Mouse (Mus musculus) retina, postnatal 1 day (tissue): ENCODE measurements around the gene Wdr17.
"Not testable (repeated sequence)": the region's sequence is repeated elsewhere in the genome, so short reads cannot be mapped to it uniquely, and the experiment has no call there.

Source experiments
- DNase-seq: peaks from one replicate; pipeline ENCODE4 v3.0.0-alpha.2; 2012

The Wdr17 gene

DNA sequence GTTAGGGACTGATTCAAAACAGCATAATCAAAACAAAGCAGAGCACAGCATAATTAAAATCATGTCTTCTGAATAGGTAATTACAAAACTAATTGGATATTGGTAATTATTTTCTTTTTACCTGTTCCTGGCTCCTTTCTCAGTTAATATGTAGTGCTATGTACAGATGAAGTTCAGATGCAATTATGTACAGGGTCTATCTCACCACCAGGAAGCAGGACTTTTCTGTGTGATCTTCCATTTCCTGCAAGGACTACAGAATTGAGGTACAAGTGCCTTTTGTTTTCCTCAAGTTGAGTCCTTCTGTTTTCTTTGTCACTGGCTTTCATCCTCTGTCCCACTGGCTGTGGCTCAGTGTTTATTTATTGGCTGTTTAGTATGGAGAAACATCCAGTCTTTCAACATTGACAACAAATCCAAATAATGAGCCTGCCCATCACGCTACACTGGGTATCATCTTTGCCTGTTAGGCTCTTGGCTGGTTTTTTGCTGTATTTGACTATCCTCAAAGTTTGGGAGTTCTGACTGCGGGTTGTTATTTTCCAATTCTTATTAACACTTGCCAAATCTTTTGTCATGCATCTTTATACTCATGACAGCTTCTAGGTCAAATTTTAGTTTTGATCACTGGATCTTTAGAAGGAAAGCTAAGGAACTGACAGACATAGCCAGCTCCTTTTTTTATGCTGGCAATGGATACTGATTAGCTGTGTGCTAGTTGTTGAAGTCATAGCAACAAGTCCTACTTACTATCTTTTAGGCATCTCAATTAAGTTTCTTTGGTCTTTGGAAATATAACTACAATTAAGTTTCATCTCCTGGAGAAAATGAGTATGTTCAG is 94.9 kb downstream of the Wdr17 start:
- peak; percentile 55 for DNase-seq

DNA sequence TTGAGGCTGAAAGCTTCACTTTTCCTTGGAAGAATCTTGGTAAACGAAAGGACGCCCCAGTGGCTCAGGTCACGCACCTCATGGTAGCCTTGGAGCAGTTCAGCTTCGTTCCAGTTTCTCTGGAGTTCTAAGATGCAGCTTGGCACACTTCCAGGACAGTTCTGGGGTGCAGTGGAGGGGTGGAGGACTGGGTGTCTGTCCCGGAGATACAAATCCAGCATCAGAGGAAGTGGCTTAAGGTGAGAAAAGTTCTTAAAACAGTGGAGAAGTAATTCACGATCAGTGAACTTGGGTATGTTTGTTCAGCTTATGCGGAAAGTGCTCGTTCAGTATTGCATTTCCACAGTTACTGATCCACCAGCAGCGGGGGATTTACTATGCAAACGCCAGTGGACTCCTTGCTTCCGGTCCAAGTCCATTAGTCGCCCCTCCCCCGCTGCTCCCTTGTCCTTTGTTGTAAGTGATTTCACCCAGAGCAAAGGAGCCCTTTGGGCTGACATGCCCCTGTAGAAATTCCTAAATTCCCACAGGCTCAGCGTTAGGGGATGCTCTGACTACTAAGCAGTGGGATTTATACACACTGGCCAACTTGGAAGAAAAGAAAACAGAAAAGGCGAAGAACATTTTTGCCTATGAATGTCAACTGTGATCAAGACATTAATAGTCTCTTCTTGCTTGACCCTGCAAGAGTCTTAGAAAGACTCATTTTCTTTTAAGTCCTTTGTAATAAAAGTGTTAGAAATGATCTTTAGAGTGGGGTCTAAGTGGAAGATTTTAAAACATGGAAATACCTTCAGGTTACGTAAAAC is 106.6 kb downstream of the Wdr17 start:
- peak; percentile 84 for DNase-seq

DNA sequence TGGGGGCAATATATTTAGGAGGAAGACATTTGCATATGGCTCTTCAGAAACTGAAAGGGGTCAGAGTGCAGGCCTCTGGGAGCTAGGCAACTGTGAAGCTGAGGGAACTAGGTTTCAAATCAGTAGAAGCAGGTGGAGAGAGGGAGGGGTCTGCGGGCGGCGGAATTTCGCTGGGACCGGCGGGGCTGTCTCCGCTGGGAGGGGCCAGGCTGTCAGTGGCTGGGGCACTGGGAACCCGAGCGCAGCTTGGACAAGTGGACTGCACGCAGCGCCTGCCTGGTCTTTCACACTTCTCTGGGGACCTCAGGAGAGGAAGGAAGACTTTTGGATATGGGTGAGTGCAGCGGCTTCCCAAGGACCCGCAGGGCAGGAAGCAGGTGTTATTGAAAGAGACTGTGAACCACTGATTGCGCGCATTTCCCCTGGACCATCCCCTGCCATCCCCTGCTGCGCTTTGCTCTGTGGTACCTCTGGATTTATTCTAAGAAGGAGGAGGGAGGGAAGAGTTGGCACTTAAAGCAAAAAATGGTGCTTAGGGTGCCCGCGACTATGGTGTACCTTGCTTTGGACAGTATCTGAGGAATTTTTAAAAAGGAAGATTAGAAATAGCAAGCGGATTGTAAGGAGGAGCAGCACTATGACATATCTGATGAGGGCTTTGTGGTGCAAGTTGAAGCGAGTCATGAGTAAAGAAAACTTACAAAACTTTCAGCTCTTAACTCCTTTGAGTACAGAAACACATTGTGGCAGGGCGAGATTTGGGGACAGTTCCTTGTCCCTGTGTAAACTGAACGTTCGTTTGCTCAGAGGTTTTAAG is 107.5 kb downstream of the Wdr17 start:
- peak; percentile 74 for DNase-seq

DNA sequence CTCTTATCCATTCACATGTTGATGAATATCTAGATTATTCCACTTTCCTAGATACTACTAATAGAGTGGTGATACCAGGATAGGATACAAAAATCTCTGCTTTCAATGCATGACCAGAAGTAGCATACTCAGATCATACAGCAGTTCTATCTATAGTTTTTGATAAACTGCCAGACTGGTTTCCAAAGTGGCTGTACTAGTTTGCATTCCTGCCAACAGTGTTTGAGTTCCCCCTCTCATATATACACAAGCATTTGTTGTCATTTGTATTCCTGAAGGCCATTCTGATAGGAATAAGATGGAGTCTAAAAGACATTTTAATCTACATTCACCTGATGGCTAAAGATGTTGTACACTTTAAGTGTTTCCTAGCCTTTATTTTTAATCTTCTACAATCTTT is 110.0 kb downstream of the Wdr17 start:
- no peak for DNase-seq

DNA sequence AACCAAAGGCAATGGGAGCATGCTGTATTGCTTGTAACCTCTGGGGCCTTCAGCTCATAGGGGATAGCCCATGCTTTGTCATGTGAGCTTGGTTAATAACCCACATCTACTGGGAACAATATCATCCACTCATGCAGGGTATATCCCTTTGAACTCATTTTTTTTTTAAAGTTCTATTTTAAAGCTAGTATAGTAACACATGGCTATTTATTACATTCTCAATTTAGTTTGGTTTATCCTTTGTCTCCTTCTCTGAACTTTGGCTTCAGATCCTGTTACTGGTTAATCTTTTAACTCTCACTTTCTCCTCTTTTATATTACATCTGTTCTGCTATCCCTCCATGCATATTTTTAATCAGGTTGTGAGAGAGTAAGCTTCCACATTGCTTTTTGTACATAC is 110.7 kb downstream of the Wdr17 start:
- DNase-seq, result no peak

DNA sequence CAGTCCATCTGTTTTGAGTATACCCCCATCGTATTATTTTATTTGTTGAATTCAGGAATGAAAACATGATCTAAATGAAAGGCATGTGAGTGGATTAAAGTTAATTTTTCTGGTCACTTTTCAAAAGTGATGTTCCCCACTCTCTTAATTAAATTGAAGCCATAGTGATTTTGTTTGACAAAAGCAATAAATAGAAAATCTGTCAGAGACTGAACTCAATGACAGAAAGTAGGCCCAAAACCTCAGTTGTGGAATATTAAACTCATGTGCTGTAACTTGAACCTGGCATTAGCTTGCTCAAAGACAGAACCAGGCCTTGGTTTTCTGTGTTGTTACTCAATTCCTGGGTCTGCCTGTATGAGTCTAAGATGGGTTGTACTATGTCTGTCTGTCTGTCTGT is 129.3 kb downstream of the Wdr17 start:
- DNase-seq, result no peak

DNA sequence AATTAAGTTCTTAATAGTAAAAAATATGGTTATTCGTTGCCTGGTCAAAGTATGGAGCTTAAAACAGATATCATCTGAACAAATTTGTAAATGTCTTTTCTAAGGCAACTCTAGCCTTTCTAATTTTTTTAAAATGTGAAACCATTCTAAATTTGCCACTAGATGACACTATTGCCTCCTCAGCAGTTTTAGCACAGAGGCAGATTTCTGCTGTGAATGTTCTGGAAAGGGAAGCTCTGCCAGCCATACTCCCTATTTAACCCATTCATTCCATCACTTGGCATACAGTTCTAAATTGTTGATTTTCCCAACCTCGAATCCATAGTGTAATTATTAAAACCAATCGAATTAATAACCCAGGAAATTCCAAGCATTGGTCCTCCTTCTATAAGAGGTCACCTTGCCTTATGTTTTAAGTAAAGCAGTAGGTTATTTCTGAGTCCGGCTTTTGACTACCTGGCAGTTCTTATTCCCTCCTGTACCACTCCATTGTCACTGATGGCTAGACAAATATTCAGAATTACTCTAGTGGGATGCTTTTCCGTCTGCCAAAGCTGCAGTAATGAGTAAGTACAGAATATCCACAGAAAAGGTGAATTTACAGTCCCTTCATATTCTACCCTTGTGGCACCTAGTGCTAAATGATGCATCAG is 150.2 kb downstream of the Wdr17 start:
- peak; percentile 54 for DNase-seq

DNA sequence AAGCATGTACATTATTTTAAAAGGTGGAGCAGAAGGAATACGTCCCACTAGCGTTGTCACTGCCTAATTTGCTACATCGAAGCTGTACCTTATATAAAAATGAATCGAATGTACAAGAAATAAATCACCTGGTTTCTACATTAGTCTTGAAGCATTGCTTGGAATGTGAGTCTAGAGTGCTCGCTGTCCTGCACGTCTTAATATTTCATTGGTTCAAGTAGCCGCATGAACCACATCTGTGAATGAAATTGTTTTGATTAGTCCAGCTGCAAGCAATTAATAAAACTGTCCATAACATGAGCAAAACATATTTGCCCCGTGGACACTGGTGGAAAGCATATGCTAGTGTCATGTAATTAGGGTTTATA is 162.3 kb downstream of the Wdr17 start:
- DNase-seq, result no peak

DNA sequence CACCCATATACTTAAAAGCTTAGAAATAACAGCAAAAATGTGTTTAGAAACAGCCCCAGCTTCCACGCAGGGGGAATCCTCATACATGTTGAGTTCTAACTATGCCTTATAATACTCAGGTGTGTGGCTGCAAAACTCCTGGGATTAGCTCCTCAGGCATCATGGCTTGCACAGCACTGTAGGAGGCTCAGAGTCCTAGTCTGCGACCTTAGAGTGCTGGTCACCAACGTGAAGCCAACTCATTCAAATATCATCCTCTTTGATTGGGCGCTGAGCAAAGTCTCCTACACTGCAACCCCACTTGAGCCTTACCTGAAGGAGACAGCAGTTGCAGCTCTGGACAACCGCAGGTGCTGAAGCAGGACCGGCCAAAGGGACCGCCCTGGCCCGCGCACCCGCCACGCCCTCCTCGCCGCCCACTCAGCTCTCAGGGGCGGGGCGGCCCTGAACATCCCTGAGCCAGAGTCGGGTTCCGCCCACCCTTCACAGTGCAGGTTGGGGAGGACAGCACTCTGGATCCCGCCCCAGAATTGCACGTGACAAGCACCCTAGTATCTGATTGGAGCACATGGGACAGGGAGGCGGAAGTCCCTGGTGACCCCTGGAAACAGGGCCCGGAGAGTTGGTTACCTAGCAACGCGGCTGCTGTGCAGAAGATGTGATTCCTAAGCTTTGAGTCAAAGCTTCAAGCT is 162.9 kb downstream of the Wdr17 start:
- DNase-seq, result peak; percentile 97

DNA sequence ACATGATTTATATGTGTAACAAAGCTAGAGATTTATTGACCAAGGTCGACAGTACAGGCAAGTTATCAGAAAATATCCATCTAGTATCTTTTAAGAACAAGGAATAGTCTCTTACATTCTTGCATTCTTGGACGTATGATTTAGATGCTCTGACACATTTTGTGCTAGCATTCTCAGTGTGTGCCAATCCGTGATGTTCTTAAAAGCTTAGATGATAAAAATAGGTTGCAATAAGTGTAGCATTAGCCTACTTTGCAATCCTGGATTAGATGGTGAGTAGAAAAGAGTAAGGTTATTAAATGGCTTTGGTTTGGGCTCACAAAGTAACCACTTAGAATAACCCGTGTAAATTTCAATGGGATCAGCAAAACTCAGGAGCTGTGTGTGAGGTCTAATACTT is 168.5 kb downstream of the Wdr17 start:
- DNase-seq, result peak; percentile 30

DNA sequence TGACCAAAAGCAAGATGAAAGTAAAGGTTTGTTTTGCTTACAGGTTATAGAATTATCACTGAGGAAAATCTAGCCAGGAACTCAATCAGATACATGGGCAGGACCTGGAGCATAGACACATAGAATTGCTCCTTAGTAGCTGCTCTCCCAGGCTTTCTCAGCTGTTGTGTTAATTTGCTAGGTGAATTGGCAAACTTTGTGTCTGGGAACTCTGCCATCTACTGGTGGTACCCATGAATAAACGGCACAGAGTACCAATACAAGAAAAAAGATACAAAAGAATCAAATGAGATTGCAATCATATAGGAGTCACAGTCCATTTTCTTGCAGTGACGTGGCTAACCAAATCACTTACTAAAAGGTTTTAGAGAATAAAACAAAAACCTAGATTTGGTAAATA is 181.2 kb downstream of the Wdr17 start:
- peak; percentile 43 for DNase-seq

DNA sequence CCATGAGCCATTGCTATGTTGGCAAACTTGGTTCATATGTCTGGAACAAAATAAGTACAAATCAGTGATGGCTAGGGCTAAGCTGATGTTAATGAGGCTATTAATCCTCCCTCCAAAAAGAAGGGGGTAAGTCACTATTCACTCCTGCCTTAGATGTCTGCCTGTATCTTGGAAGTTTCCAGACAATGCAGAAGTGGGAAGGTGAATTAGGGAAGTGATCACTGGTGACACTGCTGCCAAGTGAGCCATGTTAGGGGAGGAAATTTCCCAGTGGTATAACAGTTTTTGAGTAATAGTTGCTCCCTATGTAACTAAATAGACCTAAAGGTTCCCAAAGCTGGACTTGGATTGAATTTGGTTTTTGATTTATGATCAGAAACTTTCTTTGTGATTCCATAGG is 215.2 kb downstream of the Wdr17 start:
- DNase-seq, result no peak

DNA sequence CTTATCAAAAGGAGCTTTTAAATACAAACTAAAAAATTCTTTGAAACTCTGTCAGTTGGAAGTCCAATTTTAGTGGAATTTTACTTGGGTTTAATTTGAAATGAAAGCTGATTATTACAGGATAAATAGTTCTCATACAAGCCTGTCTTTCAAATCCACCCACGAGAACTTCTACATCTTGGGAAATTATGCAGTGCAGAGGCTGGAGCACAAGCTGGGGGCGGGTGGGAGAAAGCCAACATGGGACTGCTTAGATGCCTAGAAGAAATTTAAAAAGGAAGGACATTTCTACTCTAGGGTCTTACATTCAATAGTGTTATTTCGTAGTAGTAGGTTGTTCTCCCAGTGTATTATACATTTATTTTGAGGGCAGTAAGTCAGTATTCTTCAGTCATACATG is 219.2 kb downstream of the Wdr17 start:
- no peak for DNase-seq

DNA sequence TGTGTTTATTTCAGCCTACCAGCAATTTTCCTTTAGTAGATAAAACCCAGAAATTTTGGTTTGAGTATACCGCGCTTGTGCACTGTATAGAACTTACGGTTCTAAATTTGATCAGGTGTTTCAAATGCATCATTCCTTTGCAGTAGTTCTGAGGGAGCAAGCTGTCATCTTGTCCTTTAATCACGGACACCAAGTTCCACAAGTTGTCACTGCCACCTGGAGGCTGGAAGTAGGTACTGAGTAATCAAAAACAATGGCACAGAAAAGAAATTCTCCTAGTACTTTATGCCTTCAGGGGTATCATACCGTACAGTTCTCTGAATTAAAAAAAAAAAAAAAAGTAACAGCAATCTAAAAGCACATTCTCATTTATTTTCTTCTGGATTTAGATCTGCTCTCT is 226.3 kb downstream of the Wdr17 start:
- peak; percentile 69 for DNase-seq

DNA sequence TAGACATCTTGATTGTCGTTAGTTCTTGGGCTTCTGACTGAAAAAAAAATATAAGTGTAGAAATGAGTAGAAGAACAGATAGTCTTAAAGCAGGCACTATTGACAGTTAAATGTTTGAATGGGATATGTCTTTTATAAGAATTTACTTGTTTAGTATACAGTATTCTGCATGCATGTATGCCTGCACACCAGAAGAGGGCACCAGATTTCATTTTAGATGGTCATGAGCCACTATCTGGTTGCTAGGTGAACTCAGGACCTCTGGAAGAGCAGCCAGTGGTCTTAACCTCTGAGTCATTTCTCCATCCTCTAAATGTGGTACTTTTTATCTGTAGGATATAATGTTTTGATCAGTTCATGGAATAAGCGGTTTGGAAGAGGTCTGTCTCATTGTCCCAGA is 227.3 kb downstream of the Wdr17 start:
- no peak for DNase-seq

DNA sequence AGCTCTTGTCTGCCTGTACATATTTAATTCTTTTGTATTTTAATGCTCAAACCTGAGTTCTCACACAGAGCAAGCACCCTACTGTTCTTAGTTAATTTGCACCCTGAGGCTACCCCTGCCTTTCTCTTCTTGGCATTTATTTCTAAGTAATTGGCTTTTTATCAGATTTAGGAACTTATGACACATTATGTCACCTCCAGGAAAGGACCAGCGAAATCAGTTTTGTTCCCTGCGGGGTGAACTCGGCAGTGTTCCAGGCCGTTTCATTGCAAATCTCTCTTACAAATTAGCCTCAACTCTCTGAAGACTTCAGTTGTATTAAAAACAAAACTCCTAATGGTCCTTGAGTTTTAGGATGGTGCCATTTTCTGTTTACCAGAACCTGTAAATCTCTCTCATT is 248.3 kb downstream of the Wdr17 start:
- no peak for DNase-seq

DNA sequence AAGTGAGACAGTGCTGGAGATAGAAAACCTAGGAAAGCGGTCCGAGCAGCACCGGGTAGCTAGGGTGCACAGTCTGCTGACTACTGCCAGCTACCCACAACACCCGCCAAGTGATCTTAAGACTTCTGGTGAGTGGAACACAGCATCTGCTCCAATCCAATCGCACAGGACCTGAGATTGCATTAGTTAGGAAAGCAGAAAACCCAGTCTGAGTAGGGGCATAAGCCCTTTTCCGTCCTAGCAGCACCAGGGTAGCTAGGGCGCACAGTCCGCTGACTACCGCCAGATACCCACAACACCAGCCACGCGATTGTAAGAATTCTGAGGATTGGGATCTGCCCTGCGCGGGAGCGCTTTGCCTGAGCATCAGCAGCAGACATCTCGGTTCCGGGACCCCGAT is 270.3 kb downstream of the Wdr17 start:
- not testable (repeated sequence) for DNase-seq

DNA sequence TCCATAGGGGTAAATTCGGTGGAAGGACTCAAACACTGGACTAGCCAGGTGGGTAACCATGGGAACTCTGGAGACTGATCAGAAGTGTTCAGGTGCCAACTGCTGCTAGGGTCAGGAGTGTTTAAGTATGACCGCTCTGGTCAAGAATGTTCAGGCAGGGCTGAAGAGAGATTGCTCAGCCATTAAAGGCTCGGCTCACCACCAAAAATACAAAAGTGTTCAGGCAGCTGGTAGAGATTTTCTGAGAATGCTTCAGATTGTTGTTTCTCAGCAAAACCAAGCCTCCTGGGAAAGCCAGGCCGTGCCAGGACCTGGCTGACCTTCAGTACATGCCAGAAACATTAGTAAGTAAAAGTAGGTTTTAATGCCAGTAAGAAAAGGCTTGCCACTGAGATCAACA is 276.7 kb downstream of the Wdr17 start:
- no peak for DNase-seq

DNA sequence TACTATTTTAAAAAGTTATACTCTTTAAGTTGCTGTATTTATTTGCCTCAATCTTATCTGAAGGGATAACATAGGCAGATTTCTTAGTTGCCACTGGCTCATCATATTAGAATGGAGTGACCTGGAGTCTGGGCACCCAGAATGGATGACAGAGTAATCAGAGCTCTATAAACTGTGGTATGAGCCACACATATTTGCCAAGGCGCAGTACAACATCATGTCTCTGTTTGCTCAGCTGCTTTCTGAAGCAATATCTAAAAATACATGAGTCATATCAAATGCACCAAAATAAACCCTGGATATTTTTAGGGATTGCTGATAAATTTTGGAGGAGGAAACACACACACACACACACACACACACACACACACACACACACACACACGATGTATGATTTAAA is 277.6 kb downstream of the Wdr17 start:
- no peak for DNase-seq

DNA sequence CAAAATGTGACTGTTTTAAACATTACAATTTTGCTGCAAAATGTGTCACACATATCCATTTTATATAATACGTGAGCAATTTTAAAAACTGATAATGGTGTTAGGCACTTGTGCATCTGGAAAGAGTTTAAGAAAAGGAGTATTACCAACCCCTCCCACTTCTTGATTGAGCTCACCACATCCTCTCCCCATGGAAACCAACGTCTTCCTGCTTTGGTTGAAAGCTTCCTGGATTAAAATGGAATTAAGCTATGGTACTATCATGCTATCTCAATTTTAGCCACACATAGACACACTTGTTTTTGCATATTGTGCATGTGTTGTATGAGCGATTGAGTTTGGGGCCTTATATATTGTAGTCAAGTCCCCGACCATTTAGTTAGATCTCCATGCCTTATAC is 283.5 kb downstream of the Wdr17 start:
- DNase-seq, result no peak

DNA sequence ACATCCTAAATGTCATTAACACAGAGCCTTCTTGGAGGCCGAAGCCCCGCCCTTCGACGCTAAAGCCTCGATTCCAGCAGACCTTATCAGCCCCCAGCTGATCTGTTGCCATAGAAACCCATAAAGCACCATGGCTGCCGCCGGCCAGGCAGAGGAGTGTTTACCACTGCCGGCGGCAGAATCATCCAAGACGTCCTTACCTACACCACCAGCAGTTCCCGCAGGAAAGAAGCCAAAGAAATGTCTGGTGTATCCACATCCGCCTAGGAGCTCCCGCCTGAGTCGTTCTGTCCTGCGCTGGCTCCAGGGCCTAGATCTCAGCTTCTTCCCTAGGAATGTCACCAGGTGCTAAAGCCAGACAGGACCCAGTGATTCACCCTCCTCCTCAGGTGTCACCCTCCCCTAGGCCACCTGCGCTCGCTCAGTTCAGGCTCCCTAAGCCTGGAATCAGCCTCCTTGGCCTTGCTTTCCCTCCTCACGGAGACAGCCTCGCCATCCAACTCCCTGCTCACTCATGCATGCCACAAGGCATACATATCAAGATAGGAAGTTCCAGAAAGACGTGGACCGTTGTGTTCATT is 286.2 kb downstream of the Wdr17 start, which contains the start of gene Spata4:
TSS of gene Spata4 (plus strand) at position 111 of the 581 bp plus-strand sequence.
- DNase-seq, result peak; percentile 81

DNA sequence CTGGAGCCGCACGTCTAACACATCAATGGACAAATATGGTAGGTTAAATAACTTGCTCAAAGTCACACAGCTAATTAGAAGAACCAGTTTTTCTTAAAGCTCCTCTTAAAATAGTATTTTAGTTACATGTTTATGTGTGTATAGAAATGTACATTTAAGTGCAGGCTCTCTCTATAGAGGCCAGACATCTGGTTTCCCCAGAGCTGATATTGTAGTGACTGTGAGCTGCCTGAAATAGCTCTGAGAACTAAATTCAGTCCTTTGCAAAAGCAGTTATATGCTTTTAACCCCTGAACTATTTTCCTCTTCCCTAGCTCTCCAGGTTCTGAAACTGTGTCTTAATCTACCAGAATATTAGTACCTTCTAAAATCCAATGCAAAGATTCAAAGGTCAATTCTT is 289.6 kb downstream of the Wdr17 start:
- no peak for DNase-seq
